Mouse (Mus musculus): Measurements from ENCODE around the gene Fabp3.

The Fabp3 gene

DNA sequence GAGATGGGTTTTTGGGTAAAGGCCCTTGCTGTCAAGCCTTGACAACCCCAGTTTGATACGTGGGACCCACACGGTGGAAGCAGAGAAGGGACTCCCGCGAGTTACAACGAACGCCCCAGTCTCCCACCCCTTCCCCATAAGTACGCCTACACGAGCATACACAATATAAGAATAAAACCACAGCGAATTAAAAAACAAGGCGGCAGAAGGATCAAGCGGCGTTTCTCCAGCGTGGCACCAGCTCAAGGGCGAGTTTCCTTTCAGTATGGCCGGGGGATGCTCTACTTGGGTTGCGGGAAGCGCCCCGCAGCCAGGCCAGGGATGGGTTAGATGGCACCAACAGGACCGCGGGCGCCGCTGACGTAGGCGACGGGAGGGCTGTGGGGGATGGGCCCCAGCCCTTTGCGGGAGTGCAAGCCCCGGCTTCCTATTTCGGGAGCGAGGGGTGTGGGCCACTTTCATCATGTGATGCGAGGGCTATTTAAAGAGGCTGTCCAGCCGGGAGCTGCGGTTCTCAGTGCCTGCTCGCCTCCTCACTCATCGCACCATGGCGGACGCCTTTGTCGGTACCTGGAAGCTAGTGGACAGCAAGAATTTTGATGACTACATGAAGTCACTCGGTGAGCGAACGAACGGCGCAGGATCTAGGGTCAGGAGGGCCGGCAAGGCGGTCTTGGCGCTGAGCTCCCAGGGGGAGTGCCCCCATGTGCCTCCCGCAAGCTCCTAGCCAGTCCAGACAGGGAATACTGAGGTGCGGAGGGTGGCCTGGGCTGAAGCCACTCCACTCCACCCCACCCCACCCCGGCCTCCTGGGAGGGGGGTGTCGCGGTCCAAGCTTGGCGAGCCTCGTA lies at the start of gene Fabp3, which contains the start of gene Gm10570:
Gene Fabp3, plus strand, starts transcription at position 365 of the 851 bp plus-strand sequence.
Gene Gm10570, minus strand, starts transcription at position 444 of the 851 bp plus-strand sequence.
- peak; percentile 26 for DNase-seq (ENCODE audit: low read depth)

DNA sequence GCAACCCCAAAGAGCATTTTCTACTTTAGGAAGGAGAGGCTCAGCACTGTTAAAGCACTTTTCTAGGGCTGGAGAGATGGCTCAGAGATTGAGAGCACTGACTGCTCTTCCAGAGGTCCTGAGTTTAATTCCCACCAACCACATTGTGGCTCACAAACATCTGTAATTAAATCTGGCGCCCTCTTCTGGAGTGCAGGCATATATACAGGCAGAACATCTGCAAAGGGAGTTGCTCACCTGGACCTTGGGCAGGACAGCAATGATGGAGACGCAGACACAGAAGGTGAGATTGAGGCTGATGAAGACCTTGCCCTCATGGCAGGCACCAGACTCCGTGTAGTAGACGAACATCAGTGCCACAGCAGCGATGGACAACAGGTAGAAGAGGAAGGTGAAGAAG lies 48.0 kb upstream of the Fabp3 start:
- DNase-seq (ENCODE audit: low read depth): peak; percentile 17

DNA sequence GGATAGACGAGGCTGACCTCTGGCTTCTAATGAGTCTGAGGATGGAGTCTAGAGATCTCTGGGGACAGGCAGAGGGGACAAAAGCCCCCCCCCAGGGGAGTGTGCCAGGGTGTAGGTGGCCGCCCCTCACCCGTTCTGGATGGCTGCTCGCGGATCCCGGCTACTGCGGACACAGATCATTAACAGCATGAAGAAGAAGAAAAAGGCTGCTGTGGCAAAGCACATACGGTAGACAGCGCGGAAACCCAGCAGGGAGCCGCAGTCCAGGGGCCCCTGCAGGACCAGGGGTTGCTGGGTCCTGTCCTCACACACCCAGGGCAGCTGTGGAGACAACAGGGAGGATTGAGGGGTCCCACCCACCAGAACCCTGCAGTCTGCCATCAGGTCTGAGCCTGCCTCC lies 44.3 kb upstream of the Fabp3 start:
- DNase-seq (ENCODE audit: low read depth): no peak

DNA sequence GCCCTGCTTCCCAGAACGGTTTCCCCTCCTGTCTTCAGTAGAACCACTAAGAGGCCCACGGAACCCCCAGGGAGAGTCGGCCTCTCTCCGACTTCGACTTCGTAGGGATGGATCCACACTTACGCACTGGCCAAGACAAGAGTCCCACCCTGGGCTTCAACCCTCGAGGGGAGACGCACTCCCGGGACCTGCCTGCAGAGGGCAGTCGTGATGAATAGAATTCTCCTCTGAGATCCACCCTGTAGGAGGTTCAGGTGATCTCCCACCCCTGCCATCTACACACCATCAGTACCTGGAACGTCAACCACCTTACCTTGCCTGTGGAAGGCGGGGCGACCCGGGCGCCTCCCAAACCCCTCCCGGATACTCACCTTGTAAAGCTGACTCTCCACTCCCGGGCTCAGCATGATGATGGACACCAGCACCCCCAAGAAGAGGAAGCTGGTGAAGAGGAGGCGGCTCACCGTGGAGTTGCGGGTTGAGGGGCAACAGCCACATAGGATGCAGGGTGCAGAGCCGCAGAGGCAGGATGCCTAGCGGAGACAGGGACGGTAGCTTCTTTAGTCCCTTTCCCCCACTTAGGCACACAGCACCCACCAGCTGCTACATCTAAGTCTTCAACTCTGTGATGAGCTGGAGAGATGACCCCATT lies 43.6 kb upstream of the Fabp3 start:
- peak; percentile 54 for DNase-seq (ENCODE audit: low read depth)

DNA sequence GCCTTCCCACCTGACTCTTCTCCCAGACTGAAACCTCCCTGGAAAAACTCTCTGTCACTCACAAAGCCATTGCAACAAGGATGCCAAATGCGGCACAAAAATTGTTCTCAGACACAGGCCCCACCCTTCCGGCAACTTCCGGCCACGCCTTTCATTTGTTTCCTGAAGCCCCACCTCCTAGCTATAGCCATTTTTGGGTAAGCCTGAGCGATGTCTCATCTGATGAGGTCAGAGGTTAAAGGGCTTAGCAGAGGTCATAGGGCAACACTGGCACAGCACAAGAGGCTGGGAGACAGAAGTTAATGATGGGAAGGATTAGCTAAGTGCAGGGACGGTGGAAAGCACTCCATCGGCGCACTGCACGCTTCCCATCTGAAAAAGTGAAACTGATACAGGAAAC lies 41.8 kb upstream of the Fabp3 start:
- DNase-seq (ENCODE audit: low read depth): peak; percentile 10

DNA sequence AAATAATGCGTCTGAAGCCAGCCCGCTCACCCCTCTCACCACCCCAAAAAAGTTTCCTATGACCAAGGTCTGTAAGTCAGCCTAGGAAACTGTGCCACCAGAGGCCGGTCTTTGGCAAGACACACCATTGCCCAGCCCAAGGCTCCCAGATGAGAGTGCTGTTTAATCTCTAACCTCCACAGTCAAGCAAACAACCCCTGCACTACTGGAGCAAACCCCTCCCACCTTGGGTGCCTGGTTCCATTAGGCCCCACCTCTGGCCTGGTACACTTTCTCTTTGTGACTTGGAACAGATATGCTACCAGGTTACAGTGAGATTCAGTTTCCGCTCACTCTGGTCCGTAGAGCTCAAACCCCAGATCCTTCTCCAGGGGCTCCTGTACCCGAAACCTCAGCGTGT lies 41.3 kb upstream of the Fabp3 start:
- DNase-seq (ENCODE audit: low read depth): no peak

DNA sequence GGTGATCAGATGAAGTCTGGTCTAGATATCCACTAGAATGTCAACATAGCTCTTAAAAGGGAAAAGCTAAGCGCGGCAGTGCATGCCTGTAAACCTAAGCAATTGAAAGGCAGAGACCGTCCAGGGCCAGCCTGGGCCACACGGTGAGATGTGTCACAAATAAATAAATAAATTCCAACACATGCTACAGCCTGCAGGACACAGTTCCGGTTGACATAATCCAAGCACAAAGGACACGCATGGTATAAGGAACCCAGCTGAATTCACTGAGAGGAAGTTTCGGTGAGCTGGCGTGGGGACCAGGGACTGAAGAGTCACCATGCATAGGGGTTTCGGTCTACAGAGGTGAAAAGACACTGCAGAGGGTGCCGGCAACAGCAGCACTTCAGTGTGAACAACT lies 39.7 kb upstream of the Fabp3 start:
- DNase-seq (ENCODE audit: low read depth): no peak

DNA sequence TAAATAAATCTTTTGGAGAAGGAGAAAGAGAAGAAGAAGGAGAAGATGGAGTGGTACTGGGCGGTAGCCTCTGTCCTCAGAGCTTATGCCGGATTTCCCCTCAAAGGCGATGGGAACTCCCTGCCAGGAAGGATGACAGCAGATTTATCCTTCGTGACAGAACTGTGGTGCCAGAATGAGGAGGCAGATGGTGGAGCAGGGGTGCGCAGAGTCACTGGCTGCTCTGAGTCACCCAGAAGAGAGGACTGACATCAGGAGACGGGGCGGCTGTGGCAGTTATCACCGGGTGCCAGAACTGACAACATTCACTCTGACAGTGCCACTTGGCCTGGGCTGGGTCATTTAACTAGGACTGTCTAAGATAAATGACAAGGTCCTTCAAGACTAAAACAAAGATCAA lies 38.3 kb upstream of the Fabp3 start:
- no peak for DNase-seq (ENCODE audit: low read depth)

DNA sequence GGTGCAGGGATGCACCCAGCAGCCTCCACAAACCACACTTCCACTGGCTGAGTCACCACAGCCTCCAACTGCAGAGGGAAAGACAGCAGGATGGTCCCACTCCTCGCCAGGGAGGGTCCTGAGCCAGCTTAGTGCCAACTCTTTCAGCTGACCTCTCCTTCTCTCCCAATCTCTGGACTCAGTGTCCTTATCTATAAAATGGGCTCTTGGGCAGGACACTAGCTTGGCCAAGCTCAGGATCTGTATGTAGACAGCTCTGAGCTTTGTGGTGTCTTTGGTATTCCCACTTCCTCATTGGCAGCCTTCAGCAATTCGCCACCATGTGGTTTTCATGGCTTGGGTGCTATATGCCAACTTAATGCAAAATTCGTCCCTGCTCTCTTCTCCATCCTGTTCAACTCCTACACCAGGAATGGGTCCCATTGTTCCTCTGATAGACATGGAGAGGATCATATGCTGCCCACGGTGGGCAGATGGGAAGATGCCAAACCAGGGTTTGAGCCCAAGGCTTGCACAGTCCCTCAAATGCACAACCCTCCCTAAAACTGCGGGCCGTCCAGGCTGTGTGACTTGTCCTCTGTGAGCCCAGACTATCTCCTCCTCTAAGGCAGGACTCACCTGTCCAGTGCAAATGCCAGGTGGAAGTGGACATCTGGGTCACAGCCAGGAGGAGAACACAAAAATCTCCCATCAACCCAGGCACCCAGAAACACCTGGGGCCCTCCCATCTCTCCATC lies 37.6 kb upstream of the Fabp3 start:
- no peak for DNase-seq (ENCODE audit: low read depth)

DNA sequence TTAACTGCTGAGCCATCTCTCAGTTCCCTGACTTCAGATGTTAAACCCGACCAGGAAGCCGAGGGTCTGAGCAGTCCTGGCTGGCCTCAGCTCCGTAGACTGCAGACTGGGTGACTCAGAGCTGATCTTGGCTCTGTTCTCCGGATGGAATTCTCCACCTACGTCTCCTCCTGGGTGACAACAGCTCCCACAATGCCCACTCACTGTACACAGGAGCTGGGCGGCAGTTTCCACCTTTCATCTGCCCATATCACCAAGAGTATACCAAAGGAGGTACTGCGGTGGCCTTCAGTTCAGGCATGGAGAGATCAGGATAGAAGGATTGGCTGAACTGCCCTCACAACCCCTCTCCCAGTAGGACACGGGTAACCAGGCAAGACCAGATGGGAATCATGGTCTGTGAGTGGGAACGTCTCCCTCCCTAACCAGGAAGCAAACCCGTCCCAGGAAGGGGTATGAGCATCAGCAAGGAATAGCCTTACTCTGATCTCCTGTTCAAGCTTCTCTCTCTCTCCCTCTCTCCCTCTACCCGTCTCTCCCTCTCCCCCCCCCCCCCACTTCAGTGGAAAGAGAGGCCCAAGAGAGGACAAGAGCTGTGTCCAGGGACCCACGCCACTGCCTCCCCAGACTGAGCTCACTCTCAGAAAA lies 34.6 kb upstream of the Fabp3 start:
- DNase-seq (ENCODE audit: low read depth): no peak

DNA sequence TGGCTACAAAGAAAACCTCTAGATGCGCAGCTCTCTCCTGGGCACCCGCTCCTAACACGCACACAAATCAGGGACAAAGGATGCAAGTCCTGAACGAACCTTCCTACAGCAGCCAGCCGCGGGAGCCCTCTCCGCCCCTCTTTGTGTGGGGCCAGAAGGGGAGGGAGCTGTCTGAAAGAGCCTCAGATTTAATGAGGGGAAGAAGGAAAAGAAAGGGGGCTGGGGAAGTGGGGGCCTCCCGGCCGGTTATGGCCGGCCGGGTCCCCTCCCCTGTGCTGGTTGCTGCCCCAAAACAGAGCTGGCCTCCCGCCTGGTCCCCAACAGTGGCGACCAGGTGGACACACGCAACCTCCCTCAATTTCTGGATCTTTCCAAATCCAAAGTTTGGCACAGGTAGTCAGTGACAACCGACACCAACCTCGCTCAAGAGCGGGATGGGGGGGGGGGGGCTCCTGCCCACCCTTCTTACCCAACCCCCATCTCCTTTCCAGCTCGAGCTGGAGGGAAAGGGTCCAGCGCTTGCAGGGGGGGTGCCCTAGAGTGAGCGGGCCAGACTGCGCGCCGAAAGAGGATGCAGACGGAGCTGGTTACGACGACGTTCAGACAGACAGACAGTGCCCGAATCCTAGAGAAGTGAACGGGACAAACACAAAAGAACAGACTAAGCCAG lies 33.9 kb upstream of the Fabp3 start:
- no peak for DNase-seq (ENCODE audit: low read depth)

DNA sequence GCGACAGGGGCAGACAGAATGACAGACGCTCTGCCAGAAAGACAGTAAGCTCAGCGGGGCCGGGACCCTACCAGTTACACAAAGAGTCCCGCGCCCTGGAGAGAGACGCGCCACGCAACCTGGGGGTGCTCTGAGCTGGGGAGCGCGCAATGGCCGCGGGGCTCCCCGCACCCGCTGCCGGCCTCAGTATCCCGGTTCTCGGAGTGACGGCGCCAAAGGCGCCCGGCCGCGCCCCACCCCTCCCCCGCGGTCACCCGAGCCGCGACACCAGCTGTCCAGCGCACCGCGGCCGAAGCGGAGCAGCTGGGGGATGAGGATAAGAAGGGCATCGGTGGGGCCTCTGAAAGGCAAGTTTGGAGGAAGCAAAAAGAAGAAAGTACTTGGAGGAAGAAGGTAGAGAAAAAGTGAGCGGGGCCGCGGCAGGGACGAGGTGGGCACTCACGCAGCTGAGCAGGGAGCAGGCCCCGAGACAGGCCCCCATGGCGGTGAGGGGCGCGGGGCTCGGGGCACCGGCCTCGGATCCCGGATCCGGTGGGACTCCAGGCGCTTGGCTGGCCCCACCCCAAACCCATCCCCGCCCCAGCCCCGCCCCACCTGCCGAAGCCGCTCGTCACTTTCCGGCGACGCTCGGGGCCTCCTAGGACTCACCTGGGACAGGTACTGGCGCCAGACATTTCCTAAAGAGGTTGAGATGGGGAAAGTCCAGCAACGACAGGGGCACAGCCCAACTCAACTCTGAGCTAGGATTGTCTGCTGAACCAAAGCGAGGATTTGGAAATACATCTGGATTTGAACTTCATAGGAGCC lies 33.2 kb upstream of the Fabp3 start:
- DNase-seq (ENCODE audit: low read depth): no peak

DNA sequence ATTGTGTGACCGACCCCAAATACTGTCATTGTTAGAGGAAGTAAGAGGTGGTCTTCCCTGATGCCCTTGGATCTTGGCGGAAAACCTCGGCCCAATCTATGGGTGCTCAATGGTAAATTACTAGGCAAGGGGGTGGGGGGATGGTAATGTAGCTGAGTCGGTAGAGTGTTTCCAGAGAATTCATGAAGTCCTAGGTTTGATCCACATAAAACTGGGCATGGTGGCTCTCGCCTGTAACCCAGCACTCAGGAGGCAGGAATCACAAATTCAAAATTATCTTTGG lies 32.6 kb upstream of the Fabp3 start:
- DNase-seq (ENCODE audit: low read depth): no peak

DNA sequence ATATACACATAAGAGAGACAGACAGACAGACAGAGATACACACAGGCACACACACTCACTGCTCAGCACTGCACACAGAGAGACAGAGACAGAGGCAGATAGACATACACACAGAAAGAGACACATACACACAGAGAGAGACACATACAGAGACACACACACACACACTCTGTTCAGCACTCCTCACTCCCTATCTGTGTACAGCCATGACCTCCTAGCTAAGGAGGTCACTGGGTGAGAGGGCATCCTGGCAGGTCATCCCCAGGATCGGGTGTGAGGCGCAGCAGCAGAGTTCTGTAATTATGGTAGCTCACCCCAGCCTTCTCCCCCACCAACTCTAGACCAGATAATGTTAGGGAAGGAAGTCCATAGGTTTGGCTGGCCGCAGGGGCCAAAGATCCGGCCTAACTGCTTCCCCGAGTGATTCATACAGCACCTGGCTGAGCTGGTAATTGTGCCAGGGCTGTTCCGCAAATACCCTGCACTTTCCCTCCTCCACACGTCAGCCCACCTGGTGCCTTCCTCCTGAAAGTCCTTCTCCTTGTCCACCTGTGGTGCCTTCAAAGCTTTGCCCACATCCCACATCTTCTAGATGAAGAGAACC lies 31.7 kb upstream of the Fabp3 start:
- no peak for DNase-seq (ENCODE audit: low read depth)

DNA sequence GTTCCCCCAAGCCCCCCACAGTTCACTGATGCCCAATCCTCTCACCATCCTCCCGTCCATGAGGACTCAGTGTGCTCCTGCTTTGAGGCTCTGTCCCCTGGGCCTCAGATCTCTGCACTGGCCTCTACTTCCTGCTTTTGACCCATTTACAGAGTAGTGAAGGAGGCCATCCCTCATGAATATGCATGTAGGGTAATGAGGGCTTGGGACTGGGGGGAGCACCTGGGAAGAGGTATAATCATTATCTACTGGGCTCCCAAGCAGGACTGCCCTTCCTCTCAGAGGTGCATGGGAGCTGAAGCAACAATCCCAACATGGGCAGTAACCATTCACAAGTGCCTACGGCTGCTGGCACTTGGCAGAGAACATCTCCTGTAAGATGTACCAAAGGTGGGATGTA lies 29.3 kb upstream of the Fabp3 start, which contains the start of gene Serinc2:
Gene Serinc2, minus strand, starts transcription at position 101 of the 400 bp plus-strand sequence.
- DNase-seq (ENCODE audit: low read depth): no peak

DNA sequence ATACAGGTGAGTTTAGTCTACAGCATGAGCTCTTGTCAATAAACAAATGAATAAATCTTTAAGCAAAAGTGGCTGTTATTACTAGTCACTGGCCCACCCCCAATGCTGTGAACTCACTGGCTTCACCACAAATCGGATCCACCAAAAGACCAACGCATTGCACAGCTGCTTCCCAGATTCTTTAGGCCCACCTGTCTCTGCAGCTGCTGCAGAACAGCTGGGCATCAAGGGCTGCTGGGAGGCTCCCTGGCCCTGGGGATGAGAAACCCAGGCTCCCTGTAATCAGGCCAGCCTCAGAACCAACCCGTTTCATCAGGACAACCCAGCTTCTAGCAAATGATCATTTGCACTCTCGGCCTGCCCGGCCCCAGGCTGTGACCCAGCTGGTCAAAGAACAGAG lies 25.5 kb upstream of the Fabp3 start:
- DNase-seq (ENCODE audit: low read depth): no peak

DNA sequence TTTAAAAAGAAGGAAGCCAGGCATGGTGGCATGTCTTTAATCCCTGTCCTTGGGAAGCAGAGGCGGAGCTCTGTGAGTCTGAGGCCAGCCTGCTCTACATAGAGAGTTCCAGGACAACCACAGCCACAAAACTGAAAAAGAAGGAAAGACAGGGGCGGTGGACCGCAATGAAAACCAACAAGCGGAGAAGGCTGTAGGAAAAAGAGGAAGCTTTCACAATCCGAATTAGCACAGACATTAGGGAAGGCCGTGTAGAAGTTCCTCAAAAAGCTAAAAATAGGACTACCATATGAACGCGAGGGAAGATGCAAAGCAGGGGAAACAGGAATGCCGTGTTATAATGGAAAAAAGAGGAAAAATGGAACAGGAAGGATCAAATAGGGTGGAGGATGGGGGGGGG lies 24.6 kb upstream of the Fabp3 start:
- DNase-seq (ENCODE audit: low read depth): no peak

DNA sequence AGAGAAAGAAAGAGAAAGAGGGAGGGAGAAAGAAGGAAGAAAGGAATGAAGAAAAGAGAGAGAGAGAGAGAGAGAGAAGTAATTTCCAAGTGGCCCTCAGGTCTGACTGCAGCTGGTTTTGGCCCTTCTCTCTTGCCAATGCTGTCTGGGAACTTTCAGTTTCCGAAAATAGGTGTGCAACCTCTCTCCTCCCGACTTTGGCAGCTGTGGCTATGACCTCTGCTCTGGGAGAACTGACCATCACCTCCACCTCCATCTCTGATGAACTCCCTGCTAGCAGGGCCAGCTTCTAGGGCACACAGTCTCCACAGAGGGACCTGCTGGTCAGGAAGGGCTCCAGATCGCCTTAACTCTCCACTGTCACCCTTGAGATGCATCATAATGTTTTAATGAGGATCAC lies 21.9 kb upstream of the Fabp3 start:
- DNase-seq (ENCODE audit: low read depth): no peak

DNA sequence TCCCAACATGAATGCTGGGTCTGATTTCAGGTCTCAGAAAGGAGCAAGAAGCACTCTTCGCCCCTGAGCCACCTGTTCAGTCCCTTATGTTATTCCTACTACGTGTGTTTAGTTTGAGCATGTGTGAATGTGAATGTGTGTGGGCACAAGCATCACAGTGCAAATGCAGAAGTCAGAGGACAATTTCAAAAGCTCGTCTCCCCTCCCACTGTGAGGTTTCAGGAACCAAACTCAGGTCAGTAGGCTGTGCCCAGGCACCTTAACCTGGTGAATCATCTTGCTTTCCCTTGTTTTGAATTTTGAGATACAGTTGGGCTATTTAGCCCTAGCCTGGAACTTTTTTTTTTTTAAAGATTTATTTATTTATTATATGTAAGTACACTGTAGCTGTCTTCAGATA lies 18.6 kb upstream of the Fabp3 start:
- no peak for DNase-seq (ENCODE audit: low read depth)

DNA sequence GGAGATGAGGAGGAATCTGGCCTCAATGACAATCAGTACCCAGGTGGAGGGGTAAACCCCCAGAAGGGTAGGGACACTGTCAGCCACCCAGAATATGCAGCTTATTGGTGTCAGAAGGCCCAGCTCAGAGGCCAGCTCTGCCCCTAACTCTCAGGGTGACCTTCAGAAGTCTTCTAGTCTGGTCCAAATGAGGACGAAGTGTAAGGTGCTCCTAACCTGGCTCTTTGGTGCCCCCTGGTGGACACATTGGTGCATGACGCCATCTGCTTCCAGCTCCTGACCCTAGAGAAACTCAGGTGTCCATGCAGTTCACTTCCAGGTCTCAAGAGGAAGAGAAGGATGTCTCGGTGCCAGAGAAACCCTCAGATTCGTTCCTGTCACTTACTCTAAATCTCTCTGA lies 16.1 kb upstream of the Fabp3 start:
- DNase-seq (ENCODE audit: low read depth): peak; percentile 83

DNA sequence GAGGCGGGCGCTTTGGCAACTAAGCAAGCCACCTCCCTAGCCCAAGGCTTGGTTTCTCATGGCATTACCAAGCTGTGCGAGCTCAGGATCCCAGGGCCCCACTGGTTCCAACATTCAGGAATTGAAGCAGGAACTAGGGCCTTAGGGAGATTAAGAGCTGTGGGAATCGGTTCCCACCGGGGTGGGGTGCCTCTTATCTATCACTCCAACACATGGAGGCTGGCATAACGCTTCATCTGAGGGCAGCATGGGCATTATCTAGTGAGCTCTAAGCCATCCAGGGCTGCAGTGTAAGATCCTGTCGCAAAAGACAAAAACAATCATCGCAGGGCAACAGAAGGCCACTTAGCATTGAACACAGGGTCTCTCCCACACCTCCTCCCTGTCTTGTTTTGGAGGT lies 13.9 kb upstream of the Fabp3 start:
- DNase-seq (ENCODE audit: low read depth): no peak

Measured in induced T-regulatory cell, adult 2 months (primary cell).